Mouse (Mus musculus) urinary bladder, postnatal 36 days (tissue): ENCODE data around the gene Asb18.

Source experiments
- DNase-seq, 2 experiments: peaks; one replicate each; pipeline ENCODE4 v3.0.0; 2022; ENCODE audit warnings: low spot score in 2 of 2, mixed read lengths in 1 of 2

Gene Asb18

DNA sequence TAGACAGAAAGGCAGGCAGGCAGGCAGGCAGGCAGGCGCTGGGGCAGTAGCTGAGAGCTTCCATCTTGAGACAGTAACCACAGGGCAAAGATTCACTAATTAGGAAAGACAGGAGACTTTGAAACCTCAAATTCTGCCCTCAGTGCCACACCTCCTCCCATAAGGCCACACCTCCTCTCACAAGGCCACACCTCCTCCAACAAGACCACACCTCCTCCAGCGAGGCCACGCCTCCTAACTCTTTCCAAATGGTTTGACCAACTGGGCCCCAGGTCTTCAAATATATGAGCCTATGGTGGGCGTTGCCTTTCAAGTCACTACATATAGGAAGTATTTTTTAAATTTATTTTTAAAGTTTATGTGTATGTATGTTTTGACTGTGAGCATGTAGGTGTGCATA, 113.1 kb downstream of the Asb18 start:
- no peak for DNase-seq
